Mouse (Mus musculus): Measurements from ENCODE around the gene Gm20388. TPM values are rescaled to one million over a fixed set of nuclear protein-coding genes. Genes with fewer than 3 reads are reported as not detected.

Gm20388 gene
- polyA plus RNA-seq, 1 experiment from 2014 or later = not detected

DNA sequence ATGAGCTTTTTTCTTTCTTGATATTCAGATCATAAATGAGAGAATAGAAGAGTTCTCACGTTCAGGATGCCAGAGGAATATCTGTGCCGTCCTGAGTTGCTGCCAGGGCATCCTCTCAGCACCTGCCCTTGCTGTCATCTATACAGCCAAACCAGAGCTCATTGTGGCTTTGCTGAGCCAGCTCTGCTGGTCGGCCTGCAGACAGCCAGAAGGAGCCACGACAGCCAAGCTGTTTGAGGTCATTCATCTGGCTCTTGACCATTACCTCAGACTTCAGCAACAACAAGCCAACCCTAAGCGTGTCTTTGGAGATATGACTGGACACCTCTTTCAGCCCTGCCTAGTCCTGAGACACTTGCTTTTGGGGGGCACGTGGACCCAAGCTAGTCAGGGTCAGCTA lies 4117.2 kb downstream of the Gm20388 start:
- no peak overlapping the region for H3K27ac ChIP-seq (ENCODE audit: low read depth, low read length)
- H3K4me3 ChIP-seq (ENCODE audit: low read depth, low read length) = no peak overlapping the region
- 90% methylated on average over 6 of the region's 6 CpGs for WGBS
- no peaks in the 10 kb centered on the region for H3K9me3 ChIP-seq (ENCODE audit: control insufficient read depth)
- no peaks in the 10 kb centered on the region for H3K4me1 ChIP-seq (replicated peaks; ENCODE audit: control insufficient read depth, insufficient read depth, low read length)
- no peaks in the 10 kb centered on the region for H3K27me3 ChIP-seq (replicated peaks; ENCODE audit: control insufficient read depth, insufficient read depth, low read length)
- H3K4me2 ChIP-seq (replicated peaks; ENCODE audit: low read depth) = no peak overlapping the region
- ATAC-seq = no peak
- peaks cover 45% of the 10 kb centered on the region for H3K36me3 ChIP-seq (ENCODE audit: control insufficient read depth, insufficient read depth)
- TF ChIP-seq CTCF (IDR thresholded peaks at IDR 0.05; ENCODE audit: low read depth) = no peak
- no peak overlapping the region for H3K9ac ChIP-seq (ENCODE audit: low read depth, low read length)

DNA sequence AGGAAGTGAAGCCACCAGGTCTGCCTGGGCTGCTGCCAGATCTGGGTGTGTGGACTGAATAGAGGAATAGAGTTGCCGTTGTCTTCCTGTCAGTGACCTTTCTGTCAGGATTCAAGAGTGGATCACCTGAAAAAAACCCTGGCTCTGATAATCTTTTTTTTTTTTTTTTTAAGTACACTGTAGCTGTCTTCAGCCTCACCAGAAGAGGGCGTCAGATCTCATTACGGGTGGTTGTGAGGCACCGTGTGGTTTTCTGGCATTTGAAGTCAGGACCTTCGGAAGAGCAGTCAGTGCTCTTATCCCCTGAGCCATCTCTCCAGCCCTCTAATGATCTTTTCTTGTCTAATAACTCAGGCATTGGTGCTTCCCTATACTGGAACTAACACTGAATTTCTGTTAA lies 4122.8 kb downstream of the Gm20388 start:
- WGBS = 57% methylated on average over 5 of the region's 5 CpGs
- Histone ChIP-seq H3K36me3 (ENCODE audit: control insufficient read depth, insufficient read depth) (peaks cover 80% of the 10 kb centered on the region), H3K4me3 (ENCODE audit: low read depth, low read length) (no peak overlapping the region), H3K9me3 (ENCODE audit: control insufficient read depth) (no peaks in the 10 kb centered on the region), H3K4me2 (replicated peaks; ENCODE audit: low read depth) (no peak overlapping the region), H3K27me3 (replicated peaks; ENCODE audit: control insufficient read depth, insufficient read depth, low read length) (no peaks in the 10 kb centered on the region), H3K4me1 (replicated peaks; ENCODE audit: control insufficient read depth, insufficient read depth, low read length) (no peaks in the 10 kb centered on the region), H3K27ac (ENCODE audit: low read depth, low read length) (no peak overlapping the region), H3K9ac (ENCODE audit: low read depth, low read length) (no peak overlapping the region)
- peak; percentile 47; the same call in 1 of the 2 replicates for TF ChIP-seq CTCF (IDR thresholded peaks at IDR 0.05; ENCODE audit: low read depth)
- no peak for ATAC-seq

DNA sequence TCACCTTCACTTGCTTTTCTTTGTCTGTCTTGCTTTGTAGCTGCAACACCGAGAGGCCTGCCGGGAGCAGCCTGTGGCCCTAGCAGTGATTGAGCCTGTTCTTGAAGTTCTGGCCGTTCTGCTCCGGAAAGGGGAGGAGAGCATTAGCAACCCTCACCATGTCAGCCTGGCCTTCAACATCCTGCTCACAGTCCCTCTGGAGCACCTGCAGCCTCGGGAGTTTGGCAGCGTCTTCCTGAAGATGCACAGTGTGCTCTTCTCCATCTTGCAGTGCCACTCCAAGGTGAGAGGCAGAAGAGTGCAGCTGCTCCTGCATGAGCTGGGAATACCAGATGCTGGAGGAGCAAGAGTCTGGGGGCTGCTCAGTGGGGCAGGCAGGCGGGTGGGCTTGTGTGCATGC lies 4127.5 kb downstream of the Gm20388 start:
- Histone ChIP-seq H3K4me3 (ENCODE audit: low read depth, low read length) (no peak overlapping the region), H3K4me1 (replicated peaks; ENCODE audit: control insufficient read depth, insufficient read depth, low read length) (no peaks in the 10 kb centered on the region), H3K27me3 (replicated peaks; ENCODE audit: control insufficient read depth, insufficient read depth, low read length) (no peaks in the 10 kb centered on the region), H3K36me3 (ENCODE audit: control insufficient read depth, insufficient read depth) (peaks cover 84% of the 10 kb centered on the region), H3K4me2 (replicated peaks; ENCODE audit: low read depth) (no peak overlapping the region), H3K9me3 (ENCODE audit: control insufficient read depth) (no peaks in the 10 kb centered on the region), H3K9ac (ENCODE audit: low read depth, low read length) (no peak overlapping the region), H3K27ac (ENCODE audit: low read depth, low read length) (peak overlapping the region; percentile 41; the same call in 1 of the 2 replicates)
- no peak for TF ChIP-seq CTCF (IDR thresholded peaks at IDR 0.05; ENCODE audit: low read depth)
- 89% methylated on average over 7 of the region's 7 CpGs for WGBS
- ATAC-seq = no peak

DNA sequence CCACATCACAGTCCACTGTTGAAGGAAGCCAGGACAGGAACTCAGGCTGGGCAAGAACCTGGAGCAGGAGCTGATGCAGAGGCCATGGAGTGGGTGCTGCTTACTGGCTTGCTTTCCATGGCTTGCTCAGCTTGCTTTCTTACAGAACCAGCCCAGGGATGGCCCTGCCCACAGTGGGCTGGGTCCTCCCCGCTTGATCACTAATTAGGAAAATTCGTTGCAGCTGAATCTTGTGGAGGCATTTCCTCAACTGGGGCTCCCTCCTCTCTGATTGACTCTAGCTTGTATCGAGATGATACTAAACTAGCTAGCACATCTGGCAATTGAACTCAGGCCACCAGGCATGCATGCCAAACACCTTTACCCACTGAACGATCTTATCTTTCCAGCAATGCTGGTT lies 4128.7 kb downstream of the Gm20388 start:
- TF ChIP-seq CTCF (IDR thresholded peaks at IDR 0.05; ENCODE audit: low read depth) = no peak
- Histone ChIP-seq H3K36me3 (ENCODE audit: control insufficient read depth, insufficient read depth) (peaks cover 80% of the 10 kb centered on the region), H3K27ac (ENCODE audit: low read depth, low read length) (no peak overlapping the region), H3K9ac (ENCODE audit: low read depth, low read length) (no peak overlapping the region), H3K4me1 (replicated peaks; ENCODE audit: control insufficient read depth, insufficient read depth, low read length) (no peaks in the 10 kb centered on the region), H3K4me3 (ENCODE audit: low read depth, low read length) (no peak overlapping the region), H3K4me2 (replicated peaks; ENCODE audit: low read depth) (no peak overlapping the region), H3K9me3 (ENCODE audit: control insufficient read depth) (no peaks in the 10 kb centered on the region), H3K27me3 (replicated peaks; ENCODE audit: control insufficient read depth, insufficient read depth, low read length) (no peaks in the 10 kb centered on the region)
- 85% methylated on average over 4 of the region's 4 CpGs for WGBS
- ATAC-seq = no peak

DNA sequence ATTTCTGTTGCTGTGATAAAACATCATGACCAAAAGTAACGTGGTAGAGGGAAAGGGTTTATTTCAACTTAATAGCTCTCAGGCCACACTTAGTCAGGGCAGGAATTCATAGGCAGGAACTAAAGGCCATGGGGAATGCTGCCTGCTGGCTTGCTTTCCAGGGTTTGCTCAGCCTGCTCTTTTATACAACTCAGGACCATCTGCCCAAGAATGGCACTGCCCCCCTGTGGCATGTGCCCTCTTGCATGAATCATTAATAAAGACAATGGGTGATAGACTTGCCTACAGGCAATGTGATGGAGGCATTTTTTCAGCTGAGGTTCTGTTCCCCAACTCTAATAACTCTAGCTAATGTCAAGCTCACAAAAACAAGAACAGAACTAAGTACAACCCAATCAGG lies 4131.6 kb downstream of the Gm20388 start:
- 86% methylated on average over 1 of the region's 1 CpGs for WGBS
- H3K9me3 ChIP-seq (ENCODE audit: control insufficient read depth) = no peaks in the 10 kb centered on the region

DNA sequence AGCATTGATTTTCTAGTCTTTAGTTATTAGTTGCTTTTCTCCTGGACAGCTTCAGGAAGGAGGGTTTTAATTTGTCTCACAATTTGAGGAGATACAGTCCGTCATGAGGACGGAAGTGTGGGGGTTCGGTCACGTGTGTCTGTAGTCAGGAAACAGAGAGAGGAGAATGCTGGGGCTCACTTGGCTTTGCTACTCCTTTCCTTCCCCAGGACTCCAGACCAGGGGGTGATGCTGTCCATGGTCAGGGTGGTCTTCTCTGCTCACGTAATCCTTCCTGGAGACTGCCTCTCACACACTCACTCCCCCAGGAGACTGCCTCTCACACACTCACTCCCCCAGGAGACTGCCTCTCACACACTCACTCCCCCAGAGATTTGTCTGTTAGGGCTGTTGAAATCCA lies 4133.8 kb downstream of the Gm20388 start:
- Histone ChIP-seq H3K9me3 (ENCODE audit: control insufficient read depth) (no peaks in the 10 kb centered on the region), H3K27ac (ENCODE audit: low read depth, low read length) (no peak overlapping the region), H3K4me2 (replicated peaks; ENCODE audit: low read depth) (no peak overlapping the region), H3K9ac (ENCODE audit: low read depth, low read length) (no peak overlapping the region), H3K4me3 (ENCODE audit: low read depth, low read length) (no peak overlapping the region), H3K36me3 (ENCODE audit: control insufficient read depth, insufficient read depth) (peaks cover 62% of the 10 kb centered on the region), H3K27me3 (replicated peaks; ENCODE audit: control insufficient read depth, insufficient read depth, low read length) (no peaks in the 10 kb centered on the region), H3K4me1 (replicated peaks; ENCODE audit: control insufficient read depth, insufficient read depth, low read length) (no peaks in the 10 kb centered on the region)
- ATAC-seq = no peak
- 94% methylated on average over 5 of the region's 5 CpGs for WGBS
- TF ChIP-seq CTCF (IDR thresholded peaks at IDR 0.05; ENCODE audit: low read depth) = no peak

More for the DNA sequence above, 4131.6 kb downstream of the Gm20388 start:
- no peak overlapping the region for H3K4me3 ChIP-seq (ENCODE audit: low read depth, low read length)
- no peak for ATAC-seq
- peaks cover 76% of the 10 kb centered on the region for H3K36me3 ChIP-seq (ENCODE audit: control insufficient read depth, insufficient read depth)
- H3K9ac ChIP-seq (ENCODE audit: low read depth, low read length) = no peak overlapping the region
- H3K4me2 ChIP-seq (replicated peaks; ENCODE audit: low read depth) = no peak overlapping the region
- H3K27ac ChIP-seq (ENCODE audit: low read depth, low read length) = no peak overlapping the region
- H3K27me3 ChIP-seq (replicated peaks; ENCODE audit: control insufficient read depth, insufficient read depth, low read length) = no peaks in the 10 kb centered on the region
- TF ChIP-seq CTCF (IDR thresholded peaks at IDR 0.05; ENCODE audit: low read depth) = 0 out of 2 replicates have a peak, but pooled peaks have one; percentile 8
- H3K4me1 ChIP-seq (replicated peaks; ENCODE audit: control insufficient read depth, insufficient read depth, low read length) = no peaks in the 10 kb centered on the region

DNA sequence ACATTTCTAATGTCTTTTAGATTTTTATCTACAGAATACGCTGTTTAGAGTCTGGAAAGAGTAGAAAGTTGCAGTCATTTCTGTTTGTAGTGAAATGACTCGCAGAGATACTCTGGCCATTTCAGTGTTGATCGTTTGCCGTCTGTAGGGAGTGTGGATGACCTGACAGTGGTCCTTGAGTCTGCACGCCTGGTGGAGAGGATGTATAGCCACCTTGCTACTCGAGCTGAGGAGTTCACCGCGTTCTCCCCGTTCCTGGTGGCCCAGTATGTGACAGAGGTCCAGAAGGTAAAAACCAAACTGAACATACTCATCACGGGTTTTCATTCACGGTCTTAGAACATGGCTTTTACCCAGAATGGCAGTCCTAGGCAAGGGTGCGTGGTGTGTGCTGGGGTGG lies 4134.3 kb downstream of the Gm20388 start:
- Histone ChIP-seq H3K4me1 (replicated peaks; ENCODE audit: control insufficient read depth, insufficient read depth, low read length) (no peaks in the 10 kb centered on the region), H3K4me3 (ENCODE audit: low read depth, low read length) (no peak overlapping the region), H3K27ac (ENCODE audit: low read depth, low read length) (no peak overlapping the region), H3K36me3 (ENCODE audit: control insufficient read depth, insufficient read depth) (peaks cover 59% of the 10 kb centered on the region), H3K27me3 (replicated peaks; ENCODE audit: control insufficient read depth, insufficient read depth, low read length) (no peaks in the 10 kb centered on the region), H3K9me3 (ENCODE audit: control insufficient read depth) (no peaks in the 10 kb centered on the region), H3K9ac (ENCODE audit: low read depth, low read length) (no peak overlapping the region), H3K4me2 (replicated peaks; ENCODE audit: low read depth) (no peak overlapping the region)
- WGBS = 94% methylated on average over 12 of the region's 12 CpGs
- ATAC-seq = no peak
- no peak for TF ChIP-seq CTCF (IDR thresholded peaks at IDR 0.05; ENCODE audit: low read depth)
